Mouse (Mus musculus): ENCODE measurements around the gene Atp8b4.

DNA sequence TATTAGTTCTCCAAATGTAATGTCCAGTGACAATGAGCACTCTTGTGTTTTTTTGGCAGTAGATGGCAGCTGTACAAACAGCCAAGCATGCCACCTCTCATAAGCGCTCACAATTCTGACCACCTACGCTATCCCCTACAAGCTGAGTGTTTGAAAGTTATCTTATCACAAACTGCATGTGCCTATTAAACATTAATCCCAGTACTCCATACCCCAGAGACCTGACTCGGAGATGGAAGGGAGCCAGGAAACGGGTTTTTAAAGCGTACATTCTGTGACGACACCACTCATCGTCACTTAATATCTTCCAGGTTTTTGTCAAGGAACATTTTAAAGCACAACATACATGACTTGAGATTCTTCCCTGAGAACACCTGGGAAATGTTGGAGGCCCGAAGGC lies 128.8 kb downstream of the Atp8b4 start:
- TF ChIP-seq CTCF (conservative IDR thresholded peaks at IDR 0.05; ENCODE audit: insufficient read depth, insufficient read length, low read depth, low read length), result no peak
- no peak for TF ChIP-seq POLR2A (IDR thresholded peaks at IDR 0.05; ENCODE audit: low read depth, low read length)

Data from kidney, adult 2 months (tissue).